Mouse (Mus musculus): ENCODE results near the gene Atg14.

DNA sequence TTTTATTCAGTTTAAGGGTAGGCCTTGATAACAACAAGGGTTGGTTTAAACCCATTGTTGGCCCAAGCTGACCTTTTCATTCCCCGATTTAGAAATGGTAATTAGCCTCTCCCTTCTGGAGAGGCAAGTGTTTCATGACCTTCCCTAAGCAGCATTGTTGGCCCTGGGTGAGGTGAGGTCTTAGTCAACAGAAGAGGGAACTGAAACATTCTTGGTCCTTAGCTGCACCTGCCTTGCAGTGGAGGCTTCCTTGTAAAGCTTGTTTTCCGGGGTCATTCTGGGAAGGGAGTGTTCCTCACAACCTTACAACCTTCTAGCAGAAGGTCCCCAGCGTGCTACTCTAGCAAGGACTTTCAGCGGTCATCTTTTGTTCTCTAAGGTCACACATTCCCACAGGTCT is 2.3 kb upstream of the Atg14 start:
- TF ChIP-seq CTCF (IDR thresholded peaks at IDR 0.05; ENCODE audit: borderline replicate concordance, insufficient read depth, low read length) (no peak), POLR2A (IDR thresholded peaks at IDR 0.05; ENCODE audit: low read depth, low read length) (no peak)
